Mouse (Mus musculus): ENCODE data around the gene Olfr622. TPM values are rescaled to one million over a fixed set of nuclear protein-coding genes. Genes with fewer than 3 reads are reported as not detected.

Olfr622 gene
- polyA plus RNA-seq (2012; rRNA removed): not detected in 2 replicates

- DNase-seq (ENCODE audit: low read depth): no peak
Observed at GRCm38 (mm10) chr7:103642602-103643001, at the start of gene Olfr622. Gene Olfr622 (minus strand): TSS chr7:103642702.

GRCm38 (mm10) chr7:103682420-103682819 lies 39.9 kb upstream of the Olfr622 start, which contains the start of gene Olfr625-ps1:
Gene Olfr625-ps1 (plus strand): TSS chr7:103682720.
- no peak for DNase-seq (ENCODE audit: low read depth)

- no peak for DNase-seq (ENCODE audit: low read depth)
Observed at GRCm38 (mm10) chr7:103671091-103671490, 28.6 kb upstream of the Olfr622 start, which contains the start of gene Olfr624. Gene Olfr624 (minus strand): TSS chr7:103671191.

- no peak for DNase-seq (ENCODE audit: low read depth)
Observed at GRCm38 (mm10) chr7:103663598-103663997, 21.1 kb upstream of the Olfr622 start, which contains the start of gene Olfr623. Gene Olfr623 (minus strand): TSS chr7:103663698.

GRCm38 (mm10) chr7:103644070-103644469 lies 1.6 kb upstream of the Olfr622 start:
- no peak for DNase-seq (ENCODE audit: low read depth)

GRCm38 (mm10) chr7:103636795-103637194 lies 5.7 kb downstream of the Olfr622 start:
- no peak for DNase-seq (ENCODE audit: low read depth)

- DNase-seq (ENCODE audit: low read depth): no peak
Observed at GRCm38 (mm10) chr7:103612434-103612833, 30.1 kb downstream of the Olfr622 start, which contains the start of gene Olfr620. Gene Olfr620 (minus strand): TSS chr7:103612534.

- DNase-seq (ENCODE audit: low read depth): no peak
Observed at GRCm38 (mm10) chr7:103607425-103607824, 35.1 kb downstream of the Olfr622 start.

GRCm38 (mm10) chr7:103600275-103600674 lies 42.2 kb downstream of the Olfr622 start, which contains the start of gene Olfr619:
Gene Olfr619 (plus strand): TSS chr7:103600575.
- DNase-seq (ENCODE audit: low read depth): no peak

- no peak for DNase-seq (ENCODE audit: low read depth)
Observed at GRCm38 (mm10) chr7:103589803-103590202, 52.7 kb downstream of the Olfr622 start, which contains the start of gene Olfr618. Gene Olfr618 (plus strand): TSS chr7:103590103.

Other genes with a start within 250 kb of the Olfr622 start
- not detected in 2 replicates for gene Usp17lc, start 227.6 kb downstream of the Olfr622 start, polyA plus RNA-seq (2012; rRNA removed)
- gene Olfr605, start 197.3 kb downstream of the Olfr622 start, polyA plus RNA-seq (2012; rRNA removed): not detected in 2 replicates
- gene Olfr606, start 193.7 kb downstream of the Olfr622 start, polyA plus RNA-seq (2012; rRNA removed): not detected in 2 replicates
- gene Olfr607, start 178.6 kb downstream of the Olfr622 start, polyA plus RNA-seq (2012; rRNA removed): not detected in 2 replicates
- not detected in 2 replicates for gene Olfr608, start 172.8 kb downstream of the Olfr622 start, polyA plus RNA-seq (2012; rRNA removed)
- not detected in 2 replicates for gene Olfr609, start 144.6 kb downstream of the Olfr622 start, polyA plus RNA-seq (2012; rRNA removed)
- not detected in 2 replicates for gene Olfr610, start 130.6 kb downstream of the Olfr622 start, polyA plus RNA-seq (2012; rRNA removed)
- gene Olfr611, start 121.9 kb downstream of the Olfr622 start, polyA plus RNA-seq (2012; rRNA removed): not detected in 2 replicates
- gene Olfr612, start 100.0 kb downstream of the Olfr622 start, polyA plus RNA-seq (2012; rRNA removed): not detected in 2 replicates
- not detected in 2 replicates for gene Olfr613, start 94.6 kb downstream of the Olfr622 start, polyA plus RNA-seq (2012; rRNA removed)
- gene Olfr615, start 86.6 kb downstream of the Olfr622 start, polyA plus RNA-seq (2012; rRNA removed): not detected in 2 replicates
- not detected in 2 replicates for gene Olfr616, start 73.6 kb downstream of the Olfr622 start, polyA plus RNA-seq (2012; rRNA removed)
- not detected in 2 replicates for gene Olfr617, start 69.6 kb downstream of the Olfr622 start, polyA plus RNA-seq (2012; rRNA removed)
- not detected in 2 replicates for gene Olfr618, start 52.6 kb downstream of the Olfr622 start, polyA plus RNA-seq (2012; rRNA removed)
- not detected in 2 replicates for gene Olfr619, start 42.1 kb downstream of the Olfr622 start, polyA plus RNA-seq (2012; rRNA removed)
- gene Olfr620, start 30.2 kb downstream of the Olfr622 start, polyA plus RNA-seq (2012; rRNA removed): not detected in 2 replicates
- not detected in 2 replicates for gene Olfr623, start 21.0 kb upstream of the Olfr622 start, polyA plus RNA-seq (2012; rRNA removed)
- not detected in 2 replicates for gene Olfr624, start 28.5 kb upstream of the Olfr622 start, polyA plus RNA-seq (2012; rRNA removed)
- gene Olfr625-ps1, start 40.0 kb upstream of the Olfr622 start, polyA plus RNA-seq (2012; rRNA removed): not detected in 2 replicates
- not detected in 2 replicates for gene Olfr243, start 72.0 kb upstream of the Olfr622 start, polyA plus RNA-seq (2012; rRNA removed)
- not detected in 2 replicates for gene Olfr628, start 87.7 kb upstream of the Olfr622 start, polyA plus RNA-seq (2012; rRNA removed)
- not detected in 2 replicates for gene Olfr629, start 102.2 kb upstream of the Olfr622 start, polyA plus RNA-seq (2012; rRNA removed)
- not detected in 2 replicates for gene Olfr630, start 114.6 kb upstream of the Olfr622 start, polyA plus RNA-seq (2012; rRNA removed)
- gene Olfr69, start 128.9 kb upstream of the Olfr622 start, polyA plus RNA-seq (2012; rRNA removed): not detected in 2 replicates
- gene Olfr68, start 137.0 kb upstream of the Olfr622 start, polyA plus RNA-seq (2012; rRNA removed): not detected in 2 replicates
- gene Olfr67, start 149.1 kb upstream of the Olfr622 start, polyA plus RNA-seq (2012; rRNA removed): not detected in 2 replicates
- 189 and 481 TPM in 2 replicates for gene Hbb-bt, start 171.3 kb upstream of the Olfr622 start, polyA plus RNA-seq (2012; rRNA removed)
- gene Hbb-bs, start 185.4 kb upstream of the Olfr622 start, polyA plus RNA-seq (2012; rRNA removed): 2,031 and 4,766 TPM in 2 replicates
- not detected in 2 replicates for gene Hbb-bh2, start 197.8 kb upstream of the Olfr622 start, polyA plus RNA-seq (2012; rRNA removed)
- gene Hbb-bh1, start 200.5 kb upstream of the Olfr622 start, polyA plus RNA-seq (2012; rRNA removed): not detected in 2 replicates
- not detected in 2 replicates for gene Hbb-y, start 210.5 kb upstream of the Olfr622 start, polyA plus RNA-seq (2012; rRNA removed)
- gene Olfr66, start 243.6 kb upstream of the Olfr622 start, polyA plus RNA-seq (2012; rRNA removed): not detected in 2 replicates